Mouse (Mus musculus) urinary bladder, adult 18-20 months (tissue): ENCODE results near the gene Tcta.
"Not testable (repeated sequence)": the region's sequence is repeated elsewhere in the genome, so short reads cannot be mapped to it uniquely, and the experiment has no call there.

Experiments
- DNase-seq, 2 experiments: peaks; one replicate each; pipeline ENCODE4 v3.0.0; 2022; ENCODE audit warnings: low spot score in 2 of 2, mixed read lengths in 2 of 2

Tcta gene

GRCm38 (mm10) chr9:108305629-108306520 lies at the start of gene Tcta, which contains the start of gene Rhoa:
TSS of gene Tcta (minus strand) at chr9:108306160.
TSS of gene Rhoa (plus strand) at chr9:108306129.
- peak; percentile 89 to 99 for DNase-seq

- no peak for DNase-seq
These were observed 43.8 kb upstream of the Tcta start for GRCm38 (mm10) chr9:108349727-108350126.

GRCm38 (mm10) chr9:108348290-108348680 lies 42.3 kb upstream of the Tcta start:
- DNase-seq: no peak

GRCm38 (mm10) chr9:108347540-108348289 lies 41.8 kb upstream of the Tcta start, which contains the start of gene Usp4:
TSS of gene Usp4 (plus strand) at chr9:108347853.
- peak; percentile 83 to 86 for DNase-seq

- peak in 1 of 2 experiments; percentile 30 for DNase-seq
These were observed 41.1 kb upstream of the Tcta start for GRCm38 (mm10) chr9:108347024-108347423.

- DNase-seq: no peak
These were observed 38.5 kb upstream of the Tcta start for GRCm38 (mm10) chr9:108344471-108344870.

- no peak for DNase-seq
These were observed 37.9 kb upstream of the Tcta start for GRCm38 (mm10) chr9:108343835-108344234.

- no peak for DNase-seq
These were observed 37.4 kb upstream of the Tcta start for GRCm38 (mm10) chr9:108343331-108343730.

- DNase-seq: no peak
These were observed 36.4 kb upstream of the Tcta start for GRCm38 (mm10) chr9:108342301-108342831.

GRCm38 (mm10) chr9:108341801-108342200 lies 35.8 kb upstream of the Tcta start:
- no peak for DNase-seq

GRCm38 (mm10) chr9:108341139-108341475 lies 35.1 kb upstream of the Tcta start:
- DNase-seq: no peak

- DNase-seq: no peak
These were observed 34.5 kb upstream of the Tcta start for GRCm38 (mm10) chr9:108340258-108341138.

GRCm38 (mm10) chr9:108339886-108340257 lies 33.9 kb upstream of the Tcta start:
- peak in 1 of 2 experiments; percentile 38 for DNase-seq

GRCm38 (mm10) chr9:108338886-108339781 lies 33.2 kb upstream of the Tcta start, which contains the start of gene Gpx1:
TSS of gene Gpx1 (plus strand) at chr9:108338903.
- peak; percentile 77 to 95 for DNase-seq

GRCm38 (mm10) chr9:108338551-108338885 lies 32.6 kb upstream of the Tcta start:
- no peak for DNase-seq

- no peak for DNase-seq
These were observed 32.0 kb upstream of the Tcta start for GRCm38 (mm10) chr9:108337848-108338550.

- no peak for DNase-seq
These were observed 19.9 kb upstream of the Tcta start for GRCm38 (mm10) chr9:108325811-108326210.

- DNase-seq: no peak
These were observed 18.8 kb upstream of the Tcta start for GRCm38 (mm10) chr9:108324784-108325183.

GRCm38 (mm10) chr9:108322054-108322453 lies 16.1 kb upstream of the Tcta start:
- DNase-seq: not testable (repeated sequence)

- DNase-seq: no peak
These were observed 12.5 kb upstream of the Tcta start for GRCm38 (mm10) chr9:108318462-108318861.
